In genomic region chr12:69722857-69723256, GRCm38 (mm10) we compare ENCODE assay signal across 23 mouse cellular contexts. TPM values are rescaled to one million over a fixed set of nuclear protein-coding genes. Genes with fewer than 3 reads are reported as not detected.
DNase-seq lines count a peak whose midpoint lies in the region; ATAC-seq and TF ChIP-seq lines count a peak whose summit lies in the region.
"Had no signal": no experiment of that assay in that cellular context is flagged by ENCODE, and none has a peak within 500 bp of the region (broad histone marks: within the 10 kb centered on the region; RNA-seq: fewer than 3 reads in every experiment).

No protein-coding gene starts in this region.

- H3K79me2 ChIP-seq in myocyte (ENCODE audit: control insufficient read depth, insufficient read depth), result no peaks in the 10 kb centered on the region

- 0 out of 2 replicates have a peak overlapping the region, but pooled peaks have one; percentile 29 for H3K9ac ChIP-seq in liver, embryonic 13.5 days
- no peak overlapping the region; the same call in 1 of the 2 replicates for H3K9ac ChIP-seq in liver, embryonic 12.5 days
- H3K9ac ChIP-seq: embryonic facial prominence, embryonic 12.5 days; forebrain, postnatal 0 days; hindbrain, embryonic 14.5 days had no signal

- peak; percentile 18 for DNase-seq in gastrocnemius, postnatal 10 days
- DNase-seq in gastrocnemius, postnatal 25 days, result no peak
- no peak for DNase-seq in liver, embryonic 13.5 days
- no peak for DNase-seq in frontal cortex, postnatal 14 days (ENCODE audit: low spot score in 2 of 2)
- DNase-seq: adrenal gland, adult 2 months; adrenal gland, postnatal 14 days; cerebellum, adult 8-10 months; cerebellum, postnatal 14 days; forebrain, postnatal 0 days; gastrocnemius, postnatal 36 days; heart, adult 2 months; heart, postnatal 14 days; heart, postnatal 4 days had no signal

- H3ac ChIP-seq in myocyte (ENCODE audit: control insufficient read depth, insufficient read length), result no peak overlapping the region

- 78% methylated on average over 3 of the region's 3 CpGs for WGBS in liver, embryonic 13.5 days (ENCODE audit: insufficient replicate concordance)
- 68% methylated on average over 3 of the region's 3 CpGs for WGBS in liver, embryonic 12.5 days (ENCODE audit: insufficient replicate concordance)

- ATAC-seq in liver, embryonic 13.5 days (ENCODE audit: low read depth), result no peak
- ATAC-seq in liver, embryonic 12.5 days, result no peak
- ATAC-seq: CD4-positive, CD25-positive, alpha-beta regulatory T cell, adult 4 months; forebrain, embryonic 14.5 days; forebrain, postnatal 0 days; hindbrain, postnatal 0 days; intestine, postnatal 0 days had no signal

- H3K36me3 ChIP-seq in liver, embryonic 13.5 days, result peaks cover 40% of the 10 kb centered on the region
- H3K36me3 ChIP-seq in liver, embryonic 12.5 days, result peaks cover 44% of the 10 kb centered on the region
- no peaks in the 10 kb centered on the region for H3K36me3 ChIP-seq in myocyte (ENCODE audit: control insufficient read depth, insufficient read depth)

- H3K27ac ChIP-seq in liver, embryonic 13.5 days, result no peak overlapping the region
- H3K27ac ChIP-seq in liver, embryonic 12.5 days, result no peak overlapping the region
- H3K27ac ChIP-seq: embryonic facial prominence, embryonic 12.5 days; heart, adult 2 months; heart, embryonic 10.5 days; heart, embryonic 13.5 days; hindbrain, embryonic 14.5 days; hindbrain, postnatal 0 days had no signal

- no peaks in the 10 kb centered on the region for H3K27me3 ChIP-seq in liver, embryonic 13.5 days
- H3K27me3 ChIP-seq in liver, embryonic 12.5 days (replicated peaks), result no peaks in the 10 kb centered on the region
- H3K27me3 ChIP-seq in myocyte (ENCODE audit: control insufficient read depth, insufficient read depth, insufficient read length), result no peaks in the 10 kb centered on the region
- H3K27me3 ChIP-seq: embryonic facial prominence, embryonic 12.5 days; heart, embryonic 13.5 days had no signal

- no peak for TF ChIP-seq POLR2A in myocyte (IDR thresholded peaks at IDR 0.05; ENCODE audit: insufficient read length, low read depth)

- H3K4me2 ChIP-seq in liver, embryonic 13.5 days, result peak overlapping the region; percentile 98; the same call in 1 of the 2 replicates
- no peak overlapping the region; the same call in 1 of the 2 replicates for H3K4me2 ChIP-seq in liver, embryonic 12.5 days
- H3K4me2 ChIP-seq in myocyte (ENCODE audit: low read depth), result no peak overlapping the region

- peaks cover 17% of the 10 kb centered on the region for H3K9me3 ChIP-seq in liver, embryonic 13.5 days (replicated peaks)
- peaks cover 21% of the 10 kb centered on the region for H3K9me3 ChIP-seq in liver, embryonic 12.5 days (replicated peaks)

- H3K4me3 ChIP-seq in liver, embryonic 13.5 days (replicated peaks), result no peak overlapping the region
- no peak overlapping the region for H3K4me3 ChIP-seq in liver, embryonic 12.5 days
- H3K4me3 ChIP-seq in myocyte, result no peak overlapping the region
- H3K4me3 ChIP-seq: heart, adult 2 months had no signal

- peaks cover 35% of the 10 kb centered on the region for H3K4me1 ChIP-seq in liver, embryonic 13.5 days (replicated peaks)
- H3K4me1 ChIP-seq in liver, embryonic 12.5 days, result peaks cover 36% of the 10 kb centered on the region

TF ChIP-seq in myocyte, 11 proteins besides CTCF, POLR2A, EP300 and RAD21:
- TF ChIP-seq REST (IDR thresholded peaks at IDR 0.05; ENCODE audit: insufficient read depth, insufficient read length) (no peak), E2F4 (IDR thresholded peaks at IDR 0.05; ENCODE audit: insufficient read depth) (no peak), POLR2AphosphoS2 (IDR thresholded peaks at IDR 0.05; ENCODE audit: insufficient read length, low read depth) (no peak), CEBPB (IDR thresholded peaks at IDR 0.05; ENCODE audit: insufficient read depth, poor library complexity, severe bottlenecking) (no peak), TCF12 (IDR thresholded peaks at IDR 0.05; ENCODE audit: insufficient read depth, poor library complexity, severe bottlenecking) (peak; percentile 23), SRF (IDR thresholded peaks at IDR 0.05; ENCODE audit: control insufficient read depth, insufficient read length, low read depth) (no peak), USF1 (IDR thresholded peaks at IDR 0.05; ENCODE audit: low read depth) (no peak), MAX (IDR thresholded peaks at IDR 0.05; ENCODE audit: low read depth) (no peak), MYOD1 (IDR thresholded peaks at IDR 0.05; ENCODE audit: control insufficient read depth in 1 of 3, insufficient read length in 2 of 3, low read depth in 2 of 3) (peak; percentile 86 to 95 (median 88)), MYOG (IDR thresholded peaks at IDR 0.05; ENCODE audit: control insufficient read depth in 1 of 3, insufficient read depth in 1 of 3, insufficient read length in 2 of 3, low read depth in 2 of 3) (peak; percentile 51 to 80 (median 73)), TCF3 (IDR thresholded peaks at IDR 0.05; ENCODE audit: insufficient read length, low read depth) (no peak)

RNA-seq across cellular contexts. Expression of gene L2hgdh, which starts 1.8 kb away (rescaled TPM):
- 10 to 100 TPM; 31.1 to 32.6 TPM for total RNA-seq in gastrocnemius, postnatal 10 days (2021)
- 10 to 100 TPM; 31.2 to 32.7 TPM for total RNA-seq in gastrocnemius, postnatal 25 days (2021)
- polyA plus RNA-seq in liver, embryonic 13.5 days (2015; fragmentation: Nextera tagmentation; extraction: Ambion mirVana), result 15.5 and 18.6 TPM in 2 replicates
- 19.8 and 20.6 TPM in 2 replicates for polyA plus RNA-seq in liver, embryonic 12.5 days (2016; fragmentation: Nextera tagmentation; extraction: Ambion mirVana)
- polyA plus RNA-seq in myocyte (2012; fragmentation: generic; extraction: Trizol), result 2.8 TPM

RNA-seq across cellular contexts. Expression of gene Atp5s, which starts 1.9 kb away (rescaled TPM):
- total RNA-seq in gastrocnemius, postnatal 10 days (2021), result 10 to 100 TPM in 1 of 2 experiments, 1 to 10 TPM in 1; 8.4 to 12.1 TPM
- 10 to 100 TPM; 11.9 to 12.3 TPM for total RNA-seq in gastrocnemius, postnatal 25 days (2021)
- polyA plus RNA-seq in liver, embryonic 13.5 days (2015; fragmentation: Nextera tagmentation; extraction: Ambion mirVana), result 21.1 and 21.2 TPM in 2 replicates
- 20.7 and 23.8 TPM in 2 replicates for polyA plus RNA-seq in liver, embryonic 12.5 days (2016; fragmentation: Nextera tagmentation; extraction: Ambion mirVana)
- 9.3 TPM for polyA plus RNA-seq in myocyte (2012; fragmentation: generic; extraction: Trizol)

RNA-seq across cellular contexts. Expression of gene Sos2, which starts 41.2 kb away (rescaled TPM):
- 10 to 100 TPM; 31.3 to 35.6 TPM for total RNA-seq in gastrocnemius, postnatal 10 days (2021)
- 10 to 100 TPM; 35.3 to 39.6 TPM for total RNA-seq in gastrocnemius, postnatal 25 days (2021)
- 3.1 and 3.4 TPM in 2 replicates for polyA plus RNA-seq in liver, embryonic 13.5 days (2015; fragmentation: Nextera tagmentation; extraction: Ambion mirVana)
- 4.9 and 5.2 TPM in 2 replicates for polyA plus RNA-seq in liver, embryonic 12.5 days (2016; fragmentation: Nextera tagmentation; extraction: Ambion mirVana)
- polyA plus RNA-seq in myocyte (2012; fragmentation: generic; extraction: Trizol), result 6.0 TPM
